Mouse (Mus musculus): ENCODE data around the gene Dcdc2a.

Dcdc2a gene

DNA sequence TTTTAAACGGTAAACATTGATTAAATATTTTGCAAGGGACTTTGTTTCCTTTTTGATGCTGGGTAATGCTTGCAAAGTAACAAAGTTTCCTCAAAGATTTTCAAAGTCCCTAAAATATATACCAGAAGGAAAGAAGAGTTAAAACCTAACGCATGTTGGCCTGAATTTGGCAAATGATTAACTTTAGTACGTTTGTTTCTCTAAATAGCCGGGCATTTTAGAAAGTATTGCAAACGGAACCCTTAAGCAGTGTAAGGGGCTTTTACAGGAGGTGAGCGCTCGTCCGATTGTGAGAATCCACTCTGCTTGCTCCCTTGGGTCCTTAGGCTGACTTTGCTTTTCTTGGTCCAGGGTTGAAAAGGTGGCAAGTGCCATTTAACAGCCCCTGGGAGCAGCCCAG lies 41.5 kb downstream of the Dcdc2a start:
- DNase-seq (ENCODE audit: low read depth, low spot score) = no peak

DNA sequence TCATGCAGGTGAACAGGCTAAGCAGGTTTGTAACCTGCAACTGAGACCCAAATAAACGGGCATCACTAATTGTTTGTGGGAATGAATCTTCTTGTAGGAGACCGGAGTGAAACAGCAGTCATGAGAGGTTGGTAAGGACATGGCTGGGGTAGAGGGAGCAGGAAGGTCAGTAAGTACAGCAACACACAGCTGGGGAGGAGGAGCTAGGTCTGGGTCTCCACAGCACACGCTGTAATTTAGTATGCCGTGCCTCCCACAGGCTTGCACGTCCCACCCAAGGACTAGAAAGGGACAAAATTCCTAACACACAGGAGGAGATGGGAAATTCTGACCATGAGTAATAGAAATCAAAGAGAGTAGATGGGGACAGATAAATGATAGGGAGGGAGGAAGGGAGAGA lies 42.8 kb downstream of the Dcdc2a start:
- no peak for DNase-seq (ENCODE audit: low read depth, low spot score)

DNA sequence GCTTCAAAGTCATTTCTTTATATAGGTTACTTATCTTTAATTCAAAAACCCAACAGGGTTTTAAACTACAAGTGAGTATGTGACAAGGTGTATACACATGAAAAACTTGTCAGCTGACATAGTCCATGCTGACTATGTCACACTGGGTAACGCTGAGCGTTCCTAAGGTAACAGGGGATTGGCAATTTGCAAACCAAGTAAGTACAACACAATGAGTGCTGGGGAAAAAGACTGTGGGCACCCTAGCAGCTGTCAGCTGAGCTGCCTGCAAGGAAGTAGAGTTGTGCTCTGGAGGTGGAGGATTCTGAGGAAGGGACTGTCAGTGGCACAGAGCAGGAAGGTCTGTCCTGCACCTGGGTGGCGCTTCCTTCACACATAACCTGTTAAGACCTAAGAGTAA lies 43.7 kb downstream of the Dcdc2a start:
- DNase-seq (ENCODE audit: low read depth, low spot score) = no peak

GRCm38 (mm10) chr13:25100581-25100980 lies 44.8 kb downstream of the Dcdc2a start:
- DNase-seq (ENCODE audit: low read depth, low spot score) = no peak

- no peak for DNase-seq (ENCODE audit: low read depth, low spot score)
Measured at GRCm38 (mm10) chr13:25105671-25106070, 49.9 kb downstream of the Dcdc2a start.

DNA sequence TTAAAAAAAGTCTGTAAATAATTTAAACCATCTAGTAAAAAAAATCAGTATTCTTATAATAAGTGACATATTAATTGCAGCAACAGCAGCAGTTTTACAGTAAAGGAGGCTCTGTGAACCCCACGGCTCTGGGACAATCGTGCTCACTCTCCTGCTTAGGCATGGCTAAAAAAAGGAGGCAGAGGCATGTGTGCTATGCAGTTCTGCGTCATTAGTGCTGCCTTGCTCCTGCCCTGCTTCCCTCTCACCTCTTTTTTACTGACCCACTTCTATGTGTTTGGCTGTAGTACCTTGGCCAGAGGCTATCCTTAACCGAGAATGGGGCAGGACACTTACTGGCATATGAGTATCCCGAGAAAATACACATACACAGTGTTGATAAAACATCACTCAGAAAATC lies 50.9 kb downstream of the Dcdc2a start:
- DNase-seq (ENCODE audit: low read depth, low spot score) = no peak

GRCm38 (mm10) chr13:25108353-25108752 lies 52.5 kb downstream of the Dcdc2a start:
- no peak for DNase-seq (ENCODE audit: low read depth, low spot score)

DNA sequence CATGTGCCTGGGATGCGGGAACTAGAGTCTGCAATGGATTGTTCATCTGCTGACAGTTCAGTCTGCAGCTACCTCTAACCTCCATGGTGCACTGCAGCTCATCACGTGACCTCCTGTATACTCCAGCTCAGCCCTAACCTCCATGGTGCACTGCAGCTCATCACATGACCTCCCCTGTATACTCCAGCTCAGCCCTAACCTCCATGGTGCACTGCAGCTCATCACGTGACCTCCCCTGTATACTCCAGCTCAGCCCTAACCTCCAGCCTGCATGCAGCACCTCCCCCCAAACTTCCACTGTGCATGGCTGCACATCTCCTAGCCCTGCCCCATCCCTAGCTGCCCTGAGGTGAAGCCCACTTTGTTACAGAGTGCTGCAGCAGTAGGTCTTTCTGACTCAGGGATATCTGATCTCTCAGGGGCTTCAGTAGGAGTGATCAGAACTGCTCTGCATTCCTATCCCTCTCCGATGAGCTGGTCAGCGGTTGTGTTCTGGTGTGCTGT lies 54.8 kb downstream of the Dcdc2a start:
- no peak for DNase-seq (ENCODE audit: low read depth, low spot score)

DNA sequence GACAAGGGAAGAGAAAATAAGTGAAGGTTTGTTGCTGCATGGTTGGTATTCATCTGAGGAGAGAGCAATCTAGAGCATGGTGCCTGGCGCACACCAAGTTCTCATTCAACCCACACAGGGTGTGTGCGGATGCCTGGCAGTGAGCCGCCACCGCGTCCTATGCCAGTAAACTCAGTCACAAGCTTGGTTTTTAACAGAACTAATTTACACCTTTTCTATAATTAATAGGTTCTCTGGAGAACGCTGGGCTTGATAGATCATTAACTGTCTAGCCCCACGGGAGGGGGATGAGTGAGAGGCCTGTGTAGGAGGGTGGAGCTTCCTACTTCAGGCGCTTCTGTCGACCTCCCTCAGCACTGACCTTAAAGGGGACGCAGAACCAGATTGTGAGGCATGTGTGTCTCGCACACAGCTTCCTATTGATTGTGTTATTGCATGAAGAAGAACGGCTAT lies 59.7 kb downstream of the Dcdc2a start:
- no peak for DNase-seq (ENCODE audit: low read depth, low spot score)

- peak; percentile 46 for DNase-seq (ENCODE audit: low read depth, low spot score)
Measured at GRCm38 (mm10) chr13:25115971-25116370, 60.2 kb downstream of the Dcdc2a start.

DNA sequence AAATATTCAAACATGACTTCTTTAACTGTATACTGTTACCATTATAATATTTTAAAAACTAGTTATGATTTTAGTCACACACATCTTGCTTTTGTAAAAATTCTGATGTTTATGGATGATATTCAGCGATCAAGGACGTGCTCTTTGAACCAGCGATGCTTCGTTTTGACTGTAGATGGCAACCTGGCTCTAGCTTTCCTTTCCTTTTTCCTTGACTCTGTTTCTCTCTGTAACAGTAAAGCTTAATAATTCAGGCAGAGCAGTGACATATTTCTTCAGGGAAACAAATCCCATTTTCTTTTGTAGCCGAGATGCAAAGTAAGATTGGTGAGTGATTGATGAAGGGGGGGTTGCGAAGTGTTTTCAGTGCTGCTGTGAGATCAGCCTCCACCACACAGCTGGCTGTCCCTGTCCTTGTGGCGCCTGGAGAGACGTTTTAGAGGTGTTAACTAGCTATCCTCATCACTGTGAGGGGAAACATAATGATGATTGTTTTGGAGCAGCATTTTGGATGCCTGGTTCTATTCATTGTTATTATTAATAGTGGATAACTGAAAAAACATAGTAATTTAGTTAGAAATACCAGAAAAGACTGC lies 67.0 kb downstream of the Dcdc2a start:
- no peak for DNase-seq (ENCODE audit: low read depth, low spot score)

DNA sequence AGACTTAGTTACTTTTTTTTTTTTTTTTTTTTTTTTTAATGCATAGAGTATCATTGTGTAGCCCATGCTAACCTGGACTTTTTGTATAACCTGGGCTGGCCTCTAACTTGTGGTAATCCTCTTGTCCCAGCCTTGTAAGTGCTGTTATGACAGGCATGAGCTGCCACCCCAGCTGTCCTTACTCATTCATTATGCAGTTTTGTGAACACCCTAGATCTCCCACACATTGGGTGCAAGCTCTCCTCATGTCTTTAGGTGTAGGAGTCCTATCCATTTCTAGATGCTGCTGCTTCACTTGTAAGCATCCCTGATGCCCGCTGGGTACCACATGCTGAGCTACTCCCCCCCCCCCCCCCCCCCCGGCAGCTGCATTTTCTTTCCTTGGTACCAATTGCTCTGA lies 71.4 kb downstream of the Dcdc2a start:
- DNase-seq (ENCODE audit: low read depth, low spot score) = no peak

DNA sequence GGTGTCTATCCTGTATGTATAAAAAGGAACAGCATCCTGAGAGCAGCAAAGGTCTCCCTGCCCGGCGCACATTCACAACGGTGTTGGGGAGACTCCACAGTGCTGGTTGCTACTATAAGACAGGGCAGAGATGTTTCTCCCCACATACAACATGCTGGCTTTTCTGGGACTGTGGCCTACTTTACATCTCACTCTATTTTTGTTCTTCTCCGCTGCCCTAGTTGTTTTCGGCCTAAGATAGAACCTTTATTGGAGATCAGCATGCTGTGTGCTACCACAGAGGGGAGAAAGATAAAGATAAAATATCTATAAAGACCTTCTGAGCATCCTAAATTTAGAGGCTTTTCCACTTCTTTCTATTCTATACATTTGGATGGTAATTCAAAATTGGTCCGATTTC lies 72.0 kb downstream of the Dcdc2a start:
- no peak for DNase-seq (ENCODE audit: low read depth, low spot score)

- DNase-seq (ENCODE audit: low read depth, low spot score) = no peak
Measured at GRCm38 (mm10) chr13:25128766-25129165, 73.0 kb downstream of the Dcdc2a start.

DNA sequence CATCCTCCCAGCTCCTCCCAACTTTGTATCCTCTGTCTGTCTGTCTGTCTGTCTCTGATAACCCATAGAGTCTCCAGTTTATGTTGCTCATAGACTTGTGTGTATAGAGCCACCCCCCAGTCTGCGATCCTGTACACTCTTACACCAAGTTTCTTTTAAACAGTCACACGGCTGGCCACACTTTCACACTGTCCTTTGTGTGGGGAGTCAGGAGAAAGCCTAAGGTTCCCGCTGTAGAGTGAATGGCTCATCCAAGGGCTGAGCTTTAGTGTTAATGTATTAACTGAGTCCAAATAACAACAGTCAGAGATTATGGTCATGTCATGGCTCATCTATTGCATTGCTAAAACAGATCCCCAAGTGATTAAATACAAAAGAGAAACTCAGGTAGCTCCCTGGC lies 87.3 kb downstream of the Dcdc2a start:
- DNase-seq (ENCODE audit: low read depth, low spot score) = no peak

DNA sequence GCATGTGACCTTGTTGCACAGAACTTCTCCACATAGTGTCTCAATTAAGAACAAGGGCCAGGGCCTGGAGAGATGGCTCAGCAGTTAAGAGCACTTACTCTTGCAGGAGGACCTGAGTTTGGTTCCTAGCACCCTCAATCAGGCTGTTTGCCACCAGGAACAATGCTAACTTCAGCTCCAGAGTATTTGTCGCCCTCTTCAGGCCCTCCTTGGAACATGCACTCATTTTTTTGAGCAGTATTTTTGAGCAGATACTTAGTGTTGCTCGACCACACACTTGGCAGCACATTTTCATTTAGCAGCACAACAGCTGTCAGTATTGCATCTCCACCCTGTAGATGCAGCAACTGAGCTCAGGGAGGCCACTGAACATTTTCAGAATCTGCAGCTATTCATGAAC lies 88.3 kb downstream of the Dcdc2a start:
- DNase-seq (ENCODE audit: low read depth, low spot score) = no peak

GRCm38 (mm10) chr13:25146232-25146631 lies 90.4 kb downstream of the Dcdc2a start:
- DNase-seq (ENCODE audit: low read depth, low spot score) = no peak

DNA sequence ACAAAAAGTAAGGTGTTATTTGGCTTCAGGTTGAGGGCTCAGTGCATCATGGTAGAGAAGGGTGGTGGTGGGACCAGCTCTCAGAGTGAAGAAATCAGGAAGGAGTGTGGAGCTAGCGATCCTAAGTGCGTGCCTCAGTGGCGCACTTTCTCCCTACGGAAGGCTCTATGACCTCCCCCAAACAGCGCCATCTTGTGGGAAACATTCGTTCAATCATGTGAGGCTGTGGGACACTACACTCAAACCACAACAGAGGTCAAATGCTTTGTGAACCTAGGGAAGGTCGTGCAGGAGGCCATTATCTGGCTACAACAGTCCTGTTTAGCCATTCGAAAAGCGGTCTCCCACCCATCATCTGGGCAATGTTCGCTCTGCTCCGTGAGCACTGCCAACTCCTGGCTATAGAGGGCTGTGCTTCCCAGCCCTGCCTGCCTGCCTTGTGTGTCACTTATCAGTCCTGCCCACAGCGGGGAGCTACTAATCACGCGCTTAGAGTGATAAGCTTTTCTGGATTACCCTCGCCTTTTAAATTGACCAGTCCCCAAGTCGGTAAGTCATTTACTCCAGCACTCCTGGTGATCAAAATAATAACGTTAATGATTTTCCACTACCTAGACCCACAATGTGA lies 94.5 kb downstream of the Dcdc2a start:
- no peak for DNase-seq (ENCODE audit: low read depth, low spot score)

DNA sequence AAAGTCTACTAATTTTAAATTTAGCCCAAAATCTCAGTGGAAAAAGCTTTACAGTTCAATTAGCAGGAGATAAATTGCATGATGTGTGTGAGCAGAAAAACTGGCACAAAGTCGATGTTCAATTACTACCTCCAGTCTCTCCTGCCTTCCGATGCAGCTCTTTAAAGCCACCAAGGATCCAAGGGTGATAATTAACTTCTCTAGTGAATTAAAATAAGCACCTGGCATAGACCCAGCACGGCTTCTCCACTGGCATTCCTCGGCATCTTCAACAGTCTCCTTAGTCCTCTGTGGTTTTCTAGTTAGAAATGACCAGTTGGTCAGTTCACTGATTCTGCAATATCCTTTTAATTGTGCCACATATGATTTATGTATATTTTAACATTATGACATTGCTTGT lies 95.1 kb downstream of the Dcdc2a start:
- DNase-seq (ENCODE audit: low read depth, low spot score) = no peak

DNA sequence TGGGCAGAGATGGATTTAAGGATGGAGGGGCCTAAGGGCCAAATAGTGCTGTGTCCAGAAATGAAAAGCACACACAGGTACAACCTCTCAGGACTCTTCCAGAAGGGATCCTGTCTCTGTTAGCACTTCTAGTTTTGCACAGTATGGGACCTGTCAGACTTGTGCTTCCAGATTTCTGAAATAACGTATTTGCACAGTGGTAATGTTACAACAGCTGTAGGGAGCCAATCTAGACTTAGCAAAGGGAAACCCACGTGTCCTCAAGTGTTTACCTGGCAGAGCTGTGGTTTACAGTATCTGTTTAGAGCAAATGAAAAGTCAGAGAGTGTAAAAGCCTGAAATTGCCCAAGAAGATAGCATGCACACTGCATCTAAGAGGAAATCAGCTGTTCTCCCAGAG lies 104.1 kb downstream of the Dcdc2a start:
- no peak for DNase-seq (ENCODE audit: low read depth, low spot score)

- no peak for DNase-seq (ENCODE audit: low read depth, low spot score)
Measured at GRCm38 (mm10) chr13:25160804-25161203, 105.0 kb downstream of the Dcdc2a start.

- DNase-seq (ENCODE audit: low read depth, low spot score) = no peak
Measured at GRCm38 (mm10) chr13:25162594-25162993, 106.8 kb downstream of the Dcdc2a start.

- no peak for DNase-seq (ENCODE audit: low read depth, low spot score)
Measured at GRCm38 (mm10) chr13:25168891-25169290, 113.1 kb downstream of the Dcdc2a start.

DNA sequence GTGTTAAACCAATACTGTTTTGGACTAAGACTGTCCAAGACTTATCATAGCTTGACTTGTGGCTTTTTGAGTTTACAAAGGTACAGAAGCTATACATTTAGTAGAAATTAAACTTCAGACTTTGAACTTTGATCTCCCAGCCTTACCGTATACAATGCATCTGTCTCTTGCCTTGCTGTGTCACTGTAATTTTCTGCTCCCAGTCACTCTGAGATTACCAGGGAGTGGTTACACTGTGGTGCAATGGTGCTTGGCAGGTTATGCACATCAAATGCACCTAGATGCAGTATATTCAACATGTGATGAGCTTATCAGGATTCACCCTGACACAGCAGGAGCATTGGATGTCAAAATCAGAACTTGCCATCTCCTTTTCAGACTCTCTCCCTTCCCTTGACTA lies 122.0 kb downstream of the Dcdc2a start:
- no peak for DNase-seq (ENCODE audit: low read depth, low spot score)
